Mouse (Mus musculus) heart, postnatal 0 days (tissue): ENCODE results near the gene S100a1. TPM values are rescaled to one million over a fixed set of nuclear protein-coding genes. Genes with fewer than 3 reads are reported as not detected.
A peak's percentile ranks its signal among the peaks of the same experiment; 100 is the strongest.

Experiments
- ATAC-seq: fragments of 200-750 bp; cut with Nextera tagmentation; 2 replicates; pipeline ENCODE4 v1.8.0; 2017; ENCODE audit warnings: low read depth, moderate number of reproducible peaks, moderate library complexity; ENCODE audit not compliant: insufficient read depth
- DNase-seq: peaks from one replicate; pipeline ENCODE4 v3.0.0-alpha.2; 2016; ENCODE audit warnings: low spot score
- H3K27ac ChIP-seq: fragments of 300-500 bp; sonication (generic); 2 replicates; pipeline ENCODE4 v1.5.1; 2014; ENCODE audit warnings: low read depth, mild to moderate bottlenecking
- H3K27me3 ChIP-seq: fragments of 300-500 bp; sonication (generic); 2 replicates; pipeline ENCODE4 v1.6.1; 2014; ENCODE audit warnings: low read length, mixed read lengths; ENCODE audit not compliant: control insufficient read depth, insufficient read depth
- H3K36me3 ChIP-seq: fragments of 300-500 bp; sonication (generic); replicated peaks from 2 replicates; pipeline ENCODE4 v1.6.1; 2014; ENCODE audit warnings: low read length, mixed read lengths; ENCODE audit not compliant: control insufficient read depth, insufficient read depth
- H3K4me1 ChIP-seq: fragments of 300-500 bp; sonication (generic); 2 replicates; pipeline ENCODE4 v1.6.1; 2014; ENCODE audit warnings: antibody characterized with exemption; ENCODE audit not compliant: control insufficient read depth, insufficient read depth
- H3K4me2 ChIP-seq: fragments of 300-500 bp; sonication (generic); 2 replicates; pipeline ENCODE4 v1.6.1; 2014; ENCODE audit warnings: low read depth, mild to moderate bottlenecking, low read length, moderate library complexity
- H3K4me3 ChIP-seq: fragments of 300-500 bp; sonication (generic); 2 replicates; pipeline ENCODE4 v1.5.1; 2014; ENCODE audit warnings: low read depth, low read length
- H3K9ac ChIP-seq: fragments of 300-500 bp; sonication (generic); replicated peaks from 2 replicates; pipeline ENCODE4 v1.6.1; 2014; ENCODE audit warnings: low read depth, low read length, mixed read lengths
- H3K9me3 ChIP-seq: fragments of 300-500 bp; sonication (generic); replicated peaks from 2 replicates; pipeline ENCODE4 v1.6.1; 2016; ENCODE audit warnings: low read length; ENCODE audit not compliant: control insufficient read depth
- CTCF ChIP-seq: IDR thresholded peaks from 2 replicates; pipeline ENCODE4 v1.5.1; 2016; ENCODE audit warnings: antibody characterized with exemption, control low read depth, low read depth
- EP300 ChIP-seq: IDR thresholded peaks from 2 replicates; pipeline ENCODE4 v1.6.1; 2016; ENCODE audit warnings: antibody characterized with exemption, low read depth
- WGBS: fragments of 180-500 bp; shearing (Covaris S2); extraction: QIAGEN DNeasy Blood & Tissue Kit; methylation state at CpG from one replicate; pipeline ENCODE4 v1.1.7; 2014; 5-methylcytosine and 5-hydroxymethylcytosine counted together
- polyA plus RNA-seq: library from polyadenylated mRNA; unstranded; fragments of >200 nt; fragmentation: Nextera tagmentation; extraction: Ambion mirVana; gene quantifications from 2 replicates; pipeline ENCODE4 v1.2.1, GENCODE M21; 2015
- total RNA-seq: library from RNA; depleted of rRNA; stranded (reverse); fragments of >200 nt; gene quantifications from 2 replicates; pipeline ENCODE4 v1.2.3, GENCODE M21; 2014; ENCODE audit warnings: low replicate concordance

The S100a1 gene
- total and polyA plus RNA-seq, 2 experiments from 2014 or later, result 462 to 721 TPM

- 1% methylated on average over 62 of the region's 66 CpGs for WGBS
- Histone ChIP-seq H3K36me3 (peaks cover 32% of the 10 kb centered on the region), H3K4me2 (peak within 1 kb of the TSS; percentile 73), H3K9ac (peak within 1 kb of the TSS; percentile 97), H3K4me1 (peaks cover 30% of the 10 kb centered on the region), H3K9me3 (no peaks in the 10 kb centered on the region), H3K27ac (peak within 1 kb of the TSS; percentile 97), H3K27me3 (no peaks in the 10 kb centered on the region), H3K4me3 (peak within 1 kb of the TSS; percentile 93)
- no peak for TF ChIP-seq CTCF
- peak; percentile 84 for TF ChIP-seq EP300
- ATAC-seq (peak; percentile 89), DNase-seq (peak; percentile 98)
Measured at GRCm38 (mm10) chr3:90508950-90509746, 5.0 kb downstream of the S100a1 start, which contains the start of gene Chtop. Chtop (minus strand) TSS chr3:90509498.

DNA sequence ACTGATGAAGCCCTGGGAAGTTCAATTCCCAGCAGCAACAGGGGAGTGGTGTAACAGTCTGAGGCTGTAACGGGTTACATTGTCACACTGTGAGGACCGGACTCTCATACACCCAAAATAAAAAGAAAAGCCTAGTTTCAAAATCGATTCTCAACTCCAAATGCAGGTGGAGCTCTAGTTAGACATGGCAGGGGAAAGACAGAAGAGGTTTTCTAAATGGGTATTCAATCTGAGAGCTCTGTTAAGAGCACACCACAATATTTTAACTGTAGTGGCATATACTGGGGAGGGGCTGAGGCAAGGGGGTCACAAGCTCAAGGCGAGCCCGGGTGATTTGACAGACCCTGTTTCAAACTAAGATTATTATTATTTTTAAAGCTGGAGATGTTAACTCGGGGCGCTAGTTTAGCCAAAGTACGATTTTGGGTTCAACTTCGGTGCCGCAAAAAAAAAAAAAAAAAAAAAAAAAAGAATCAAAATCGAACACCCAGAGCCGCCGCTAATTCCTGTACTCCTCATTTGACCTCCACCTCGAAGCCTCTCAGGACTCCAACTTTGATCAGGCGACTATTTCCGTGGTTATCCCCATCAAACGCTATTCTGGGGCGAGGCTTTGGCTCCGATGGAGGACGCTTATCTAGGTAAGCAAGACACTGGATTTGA, 5.8 kb downstream of the S100a1 start:
- TF ChIP-seq EP300, result no peak
- TF ChIP-seq CTCF, result no peak
- WGBS, result 2% methylated on average over 20 of the region's 20 CpGs

GRCm38 (mm10) chr3:90506362-90506761, 7.8 kb downstream of the S100a1 start:
- Histone ChIP-seq H3K4me1 (peaks cover 11% of the 10 kb centered on the region), H3K9ac (no peak overlapping the region), H3K4me3 (no peak overlapping the region), H3K9me3 (no peaks in the 10 kb centered on the region), H3K27me3 (no peaks in the 10 kb centered on the region), H3K36me3 (peaks cover 59% of the 10 kb centered on the region), H3K4me2 (no peak overlapping the region), H3K27ac (no peak overlapping the region)
- DNase-seq (no peak), ATAC-seq (no peak)
- WGBS, result 50% methylated on average over 3 of the region's 3 CpGs
- TF ChIP-seq EP300 (no peak), CTCF (no peak)

More for the DNA sequence above, 5.8 kb downstream of the S100a1 start:
- peaks cover 23% of the 10 kb centered on the region for H3K4me1 ChIP-seq
- peaks cover 39% of the 10 kb centered on the region for H3K36me3 ChIP-seq
- no peaks in the 10 kb centered on the region for H3K27me3 ChIP-seq
- no peak for DNase-seq
- H3K27ac ChIP-seq, result peak overlapping the region; percentile 97
- H3K9me3 ChIP-seq, result no peaks in the 10 kb centered on the region
- ATAC-seq, result no peak
- peak overlapping the region; percentile 97 for H3K9ac ChIP-seq
- peak overlapping the region; percentile 93 for H3K4me3 ChIP-seq
- peak overlapping the region; percentile 73 for H3K4me2 ChIP-seq

DNA sequence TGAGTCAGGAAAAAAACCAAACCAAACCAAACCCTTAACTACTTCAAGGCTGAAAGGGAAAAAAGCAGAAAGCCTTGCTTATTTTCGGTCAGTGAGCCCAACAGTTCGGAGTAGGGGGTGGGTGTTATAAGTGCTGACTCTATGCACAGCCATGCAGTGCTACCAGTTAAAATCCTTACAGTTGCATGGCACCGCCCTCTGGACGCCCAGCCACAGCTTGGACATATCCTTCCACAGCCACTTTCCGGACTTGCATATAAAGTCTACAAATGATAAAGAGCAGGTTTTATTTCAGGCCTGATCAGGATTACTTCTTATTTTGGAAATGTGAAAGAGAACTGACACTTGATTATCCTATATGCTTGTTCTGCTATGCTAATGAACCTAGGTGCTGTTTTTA, 9.0 kb downstream of the S100a1 start:
- ATAC-seq, result no peak
- Histone ChIP-seq H3K36me3 (peaks cover 67% of the 10 kb centered on the region), H3K27me3 (no peaks in the 10 kb centered on the region), H3K9ac (no peak overlapping the region), H3K9me3 (no peaks in the 10 kb centered on the region), H3K4me3 (no peak overlapping the region), H3K27ac (no peak overlapping the region), H3K4me2 (no peak overlapping the region), H3K4me1 (peaks cover 11% of the 10 kb centered on the region)
- WGBS, result 88% methylated on average over 5 of the region's 5 CpGs
- no peak for DNase-seq
- TF ChIP-seq EP300, result no peak

DNA sequence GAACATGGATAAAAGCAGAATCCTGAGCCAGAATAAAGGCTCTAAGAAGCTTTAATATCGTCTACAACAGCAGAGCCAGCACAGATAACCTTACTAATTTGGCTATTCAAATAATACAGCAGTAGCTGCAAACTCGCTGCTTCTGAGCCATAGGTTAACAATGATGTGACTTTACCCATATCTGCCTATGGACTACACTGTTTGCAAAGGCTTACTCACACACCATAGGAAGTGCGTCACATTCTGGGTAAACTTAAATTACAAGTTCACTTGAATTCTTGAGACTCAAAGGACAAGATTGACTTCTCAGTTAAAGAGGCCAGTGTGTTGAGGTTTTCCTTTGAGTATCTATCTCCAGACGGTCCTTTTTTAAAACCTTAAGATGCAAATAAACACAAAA, 10.7 kb downstream of the S100a1 start:
- H3K9me3 ChIP-seq, result no peaks in the 10 kb centered on the region
- peaks cover 83% of the 10 kb centered on the region for H3K36me3 ChIP-seq
- 84% methylated on average over 4 of the region's 4 CpGs for WGBS
- no peak overlapping the region for H3K4me3 ChIP-seq
- no peak overlapping the region for H3K9ac ChIP-seq
- no peak for DNase-seq
- no peak for ATAC-seq
- TF ChIP-seq CTCF, result no peak
- TF ChIP-seq EP300, result no peak
- peaks cover 11% of the 10 kb centered on the region for H3K4me1 ChIP-seq
- H3K4me2 ChIP-seq, result no peak overlapping the region
- H3K27ac ChIP-seq, result no peak overlapping the region
- H3K27me3 ChIP-seq, result no peaks in the 10 kb centered on the region
